23 mouse cellular contexts compared by ENCODE assay signal in genomic region chr11:90007791-90008531, GRCm38 (mm10). TPM values are rescaled to one million over a fixed set of nuclear protein-coding genes. Genes with fewer than 3 reads are reported as not detected.
A peak's percentile ranks its signal among the peaks of the same experiment; 100 is the strongest.
DNase-seq lines count a peak whose midpoint lies in the region; ATAC-seq lines count a peak whose summit lies in the region.
"Had no signal": no experiment of that assay in that cellular context is flagged by ENCODE, and none has a peak within 500 bp of the region (broad histone marks: within the 10 kb centered on the region; RNA-seq: fewer than 3 reads in every experiment).

No protein-coding gene starts in this region.

- no peaks in the 10 kb centered on the region for H3K27me3 ChIP-seq in kidney, embryonic 15.5 days
- no peaks in the 10 kb centered on the region for H3K27me3 ChIP-seq in intestine, embryonic 15.5 days (replicated peaks)
- no peaks in the 10 kb centered on the region for H3K27me3 ChIP-seq in intestine, embryonic 16.5 days (replicated peaks; ENCODE audit: control insufficient read depth, insufficient read depth, low read length)
- no peaks in the 10 kb centered on the region for H3K27me3 ChIP-seq in midbrain, embryonic 13.5 days
- H3K27me3 ChIP-seq: embryonic facial prominence, embryonic 13.5 days; embryonic facial prominence, embryonic 15.5 days; forebrain, embryonic 12.5 days had no signal

- no peak for ATAC-seq in kidney, embryonic 15.5 days (replicated peaks; ENCODE audit: low FRiP score)
- peak; percentile 78 for ATAC-seq in intestine, embryonic 15.5 days
- peak; percentile 88 for ATAC-seq in intestine, embryonic 16.5 days
- no peak for ATAC-seq in midbrain, embryonic 13.5 days
- ATAC-seq: forebrain, embryonic 14.5 days had no signal

- no peak overlapping the region for H3K4me3 ChIP-seq in kidney, embryonic 15.5 days (replicated peaks)
- no peak overlapping the region for H3K4me3 ChIP-seq in intestine, embryonic 15.5 days (replicated peaks)
- H3K4me3 ChIP-seq in intestine, embryonic 16.5 days (ENCODE audit: low read length), result no peak overlapping the region
- H3K4me3 ChIP-seq in midbrain, embryonic 13.5 days (replicated peaks), result no peak overlapping the region
- H3K4me3 ChIP-seq: embryonic facial prominence, embryonic 13.5 days; embryonic facial prominence, embryonic 15.5 days; erythroblast, embryonic 14.5 days; forebrain, embryonic 10.5 days; forebrain, embryonic 12.5 days had no signal

- WGBS in kidney, embryonic 15.5 days, result 24% methylated on average over 7 of the region's 7 CpGs
- WGBS in intestine, embryonic 15.5 days, result 13% methylated on average over 7 of the region's 7 CpGs
- WGBS in intestine, embryonic 16.5 days, result 18% methylated on average over 7 of the region's 7 CpGs
- 39% methylated on average over 7 of the region's 7 CpGs for WGBS in midbrain, embryonic 13.5 days

- no peak overlapping the region for H3K9ac ChIP-seq in kidney, embryonic 15.5 days
- no peak overlapping the region for H3K9ac ChIP-seq in intestine, embryonic 15.5 days
- no peak overlapping the region for H3K9ac ChIP-seq in intestine, embryonic 16.5 days (ENCODE audit: low read depth, low read length)
- no peak overlapping the region for H3K9ac ChIP-seq in midbrain, embryonic 13.5 days (replicated peaks)
- H3K9ac ChIP-seq: embryonic facial prominence, embryonic 13.5 days; embryonic facial prominence, embryonic 15.5 days; forebrain, embryonic 12.5 days had no signal

- 0 out of 2 replicates have a peak, but pooled peaks cover 6% of the 10 kb centered on the region for H3K4me1 ChIP-seq in kidney, embryonic 15.5 days
- H3K4me1 ChIP-seq in intestine, embryonic 15.5 days (replicated peaks), result no peaks in the 10 kb centered on the region
- H3K4me1 ChIP-seq in intestine, embryonic 16.5 days (ENCODE audit: control insufficient read depth, insufficient read depth, low read length), result peaks cover 4% of the 10 kb centered on the region; the same call in 1 of the 2 replicates
- no peaks in the 10 kb centered on the region for H3K4me1 ChIP-seq in midbrain, embryonic 13.5 days (replicated peaks)
- H3K4me1 ChIP-seq: embryonic facial prominence, embryonic 13.5 days; embryonic facial prominence, embryonic 15.5 days; forebrain, embryonic 12.5 days had no signal

- H3K9me3 ChIP-seq in kidney, embryonic 15.5 days (replicated peaks), result no peaks in the 10 kb centered on the region
- H3K9me3 ChIP-seq in intestine, embryonic 15.5 days, result no peaks in the 10 kb centered on the region
- H3K9me3 ChIP-seq in intestine, embryonic 16.5 days (ENCODE audit: control insufficient read depth, low read length), result no peaks in the 10 kb centered on the region
- no peaks in the 10 kb centered on the region for H3K9me3 ChIP-seq in midbrain, embryonic 13.5 days
- H3K9me3 ChIP-seq: embryonic facial prominence, embryonic 13.5 days; embryonic facial prominence, embryonic 15.5 days; forebrain, embryonic 10.5 days; forebrain, embryonic 12.5 days had no signal

- H3K4me2 ChIP-seq in kidney, embryonic 15.5 days, result no peak overlapping the region
- no peak overlapping the region for H3K4me2 ChIP-seq in intestine, embryonic 15.5 days (replicated peaks)
- 0 out of 2 replicates have a peak overlapping the region, but pooled peaks have one; percentile 27 for H3K4me2 ChIP-seq in intestine, embryonic 16.5 days (ENCODE audit: low read depth, low read length)
- no peak overlapping the region for H3K4me2 ChIP-seq in midbrain, embryonic 13.5 days (replicated peaks)
- H3K4me2 ChIP-seq: embryonic facial prominence, embryonic 13.5 days; embryonic facial prominence, embryonic 15.5 days; forebrain, embryonic 12.5 days had no signal

- no peaks in the 10 kb centered on the region for H3K36me3 ChIP-seq in kidney, embryonic 15.5 days
- H3K36me3 ChIP-seq in intestine, embryonic 15.5 days, result no peaks in the 10 kb centered on the region
- H3K36me3 ChIP-seq in intestine, embryonic 16.5 days (ENCODE audit: control insufficient read depth, insufficient read depth, low read length), result no peaks in the 10 kb centered on the region
- H3K36me3 ChIP-seq in midbrain, embryonic 13.5 days, result no peaks in the 10 kb centered on the region
- H3K36me3 ChIP-seq: embryonic facial prominence, embryonic 13.5 days; embryonic facial prominence, embryonic 15.5 days; forebrain, embryonic 10.5 days; forebrain, embryonic 12.5 days had no signal

- DNase-seq in kidney, adult 11 months, result no peak
- DNase-seq in natural killer cell, adult 2 months (ENCODE audit: low spot score in 2 of 2), result no peak
- DNase-seq: adrenal gland, adult 2 months; adrenal gland, postnatal 10 days; adrenal gland, postnatal 25 days; cerebellum, adult 11 months; cerebellum, adult 18-20 months; cerebellum, adult 8-10 months; cerebellum, adult 9-11 months; cerebellum, postnatal 14 days; cerebellum, postnatal 36 days; embryo, embryonic 11 days had no signal

- peak overlapping the region; percentile 4; the same call in 1 of the 2 replicates for H3K27ac ChIP-seq in kidney, embryonic 15.5 days
- H3K27ac ChIP-seq in intestine, embryonic 15.5 days, result no peak overlapping the region
- no peak overlapping the region for H3K27ac ChIP-seq in intestine, embryonic 16.5 days (ENCODE audit: low read length)
- no peak overlapping the region for H3K27ac ChIP-seq in midbrain, embryonic 13.5 days
- H3K27ac ChIP-seq: embryonic facial prominence, embryonic 13.5 days; embryonic facial prominence, embryonic 15.5 days; forebrain, embryonic 10.5 days; forebrain, embryonic 12.5 days had no signal

RNA-seq across cellular contexts. Expression of gene Pctp, which starts 5.3 kb away (rescaled TPM):
- 12.1 and 13.1 TPM in 2 replicates for polyA plus RNA-seq in kidney, embryonic 15.5 days (2015; fragmentation: Nextera tagmentation; extraction: Ambion mirVana)
- 19.7 and 20.3 TPM in 2 replicates for polyA plus RNA-seq in intestine, embryonic 15.5 days (2015; fragmentation: Nextera tagmentation; extraction: Ambion mirVana)
- 24.5 and 25.4 TPM in 2 replicates for polyA plus RNA-seq in intestine, embryonic 16.5 days (2015; fragmentation: Nextera tagmentation; extraction: Ambion mirVana)
- polyA plus RNA-seq in midbrain, embryonic 13.5 days (2015; fragmentation: Nextera tagmentation; extraction: Ambion mirVana), result 2.5 and 2.6 TPM in 2 replicates

RNA-seq across cellular contexts. Expression of gene Tmem100, which starts 22.2 kb away (rescaled TPM):
- polyA plus RNA-seq in kidney, embryonic 15.5 days (2015; fragmentation: Nextera tagmentation; extraction: Ambion mirVana), result 21.9 and 24.4 TPM in 2 replicates
- 14.8 and 16.3 TPM in 2 replicates for polyA plus RNA-seq in intestine, embryonic 15.5 days (2015; fragmentation: Nextera tagmentation; extraction: Ambion mirVana)
- 13.1 and 13.4 TPM in 2 replicates for polyA plus RNA-seq in intestine, embryonic 16.5 days (2015; fragmentation: Nextera tagmentation; extraction: Ambion mirVana)
- 5.6 and 6.9 TPM in 2 replicates for polyA plus RNA-seq in midbrain, embryonic 13.5 days (2015; fragmentation: Nextera tagmentation; extraction: Ambion mirVana)
- polyA plus RNA-seq: C2C12; erythroblast, embryonic 14.5 days had no signal

Comparison
In these comparisons a context has a peak if more than half of its experiments do, and no peak if none do; other contexts are left out.
1. ATAC-seq: peak in intestine, embryonic 15.5 days (single experiment) and intestine, embryonic 16.5 days (single experiment); none in kidney, embryonic 15.5 days (single experiment) and midbrain, embryonic 13.5 days (single experiment).